In the genomic region with DNA sequence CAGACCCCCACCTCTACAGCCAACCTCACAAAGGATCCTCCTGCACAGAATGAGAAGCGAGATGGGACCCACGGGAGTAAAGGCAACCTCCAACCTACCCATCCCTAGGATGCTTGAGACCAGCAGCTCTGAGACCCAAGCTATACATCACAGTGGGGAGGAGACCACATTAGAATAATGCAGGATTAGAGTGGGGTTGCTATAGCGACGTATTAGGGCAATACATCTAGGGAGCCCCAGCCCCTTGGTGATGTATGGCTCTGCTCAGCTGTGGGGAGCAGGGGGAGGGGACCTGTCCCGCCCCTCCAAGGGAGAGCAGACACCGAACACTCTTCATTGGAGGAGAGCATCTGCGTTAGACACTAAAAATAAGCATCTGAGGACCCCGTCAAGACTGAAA, we compare ENCODE assay signal across 16 mouse cellular contexts. TPM values are rescaled to one million over a fixed set of nuclear protein-coding genes. Genes with fewer than 3 reads are reported as not detected.
DNase-seq lines count a peak whose midpoint lies in the region; ATAC-seq and TF ChIP-seq lines count a peak whose summit lies in the region.
"Had no signal": no experiment of that assay in that cellular context is flagged by ENCODE, and none has a peak within 500 bp of the region (broad histone marks: within the 10 kb centered on the region; RNA-seq: fewer than 3 reads in every experiment).

No protein-coding gene starts in this region.

- no peaks in the 10 kb centered on the region for H3K9me3 ChIP-seq in neural tube, embryonic 11.5 days (ENCODE audit: control insufficient read depth, low read length)
- no peaks in the 10 kb centered on the region for H3K9me3 ChIP-seq in neural tube, embryonic 15.5 days (replicated peaks)
- H3K9me3 ChIP-seq in forebrain, embryonic 12.5 days, result no peaks in the 10 kb centered on the region
- H3K9me3 ChIP-seq in hindbrain, postnatal 0 days (ENCODE audit: low read length), result no peaks in the 10 kb centered on the region
- H3K9me3 ChIP-seq in stomach, embryonic 14.5 days (ENCODE audit: control insufficient read depth, low read depth, low read length), result no peaks in the 10 kb centered on the region
- H3K9me3 ChIP-seq in heart, embryonic 12.5 days (replicated peaks), result no peaks in the 10 kb centered on the region
- H3K9me3 ChIP-seq: embryonic facial prominence, embryonic 13.5 days; stomach, embryonic 15.5 days had no signal

- no peak for TF ChIP-seq CTCF in hindbrain, postnatal 0 days (IDR thresholded peaks at IDR 0.05; ENCODE audit: low read depth)

- H3K27ac ChIP-seq in neural tube, embryonic 11.5 days (ENCODE audit: low read depth, low read length), result peak overlapping the region; percentile 90
- H3K27ac ChIP-seq in neural tube, embryonic 15.5 days (replicated peaks), result no peak overlapping the region
- H3K27ac ChIP-seq in forebrain, embryonic 12.5 days, result peak overlapping the region; percentile 66
- no peak overlapping the region for H3K27ac ChIP-seq in hindbrain, postnatal 0 days
- no peak overlapping the region for H3K27ac ChIP-seq in stomach, embryonic 14.5 days (ENCODE audit: low read length)
- no peak overlapping the region for H3K27ac ChIP-seq in heart, embryonic 12.5 days (ENCODE audit: poor library complexity, severe bottlenecking)
- H3K27ac ChIP-seq: embryonic facial prominence, embryonic 13.5 days; stomach, embryonic 15.5 days had no signal

- peaks cover 36% of the 10 kb centered on the region for H3K27me3 ChIP-seq in neural tube, embryonic 11.5 days (ENCODE audit: control insufficient read depth, insufficient read depth, low read length)
- H3K27me3 ChIP-seq in neural tube, embryonic 15.5 days (replicated peaks), result peaks cover 78% of the 10 kb centered on the region
- peaks cover 88% of the 10 kb centered on the region for H3K27me3 ChIP-seq in forebrain, embryonic 12.5 days
- peaks cover 24% of the 10 kb centered on the region for H3K27me3 ChIP-seq in hindbrain, postnatal 0 days (ENCODE audit: insufficient read depth, low read length)
- H3K27me3 ChIP-seq in stomach, embryonic 14.5 days (ENCODE audit: control insufficient read depth, insufficient read depth, low read length), result peaks cover 7% of the 10 kb centered on the region; the same call in 1 of the 2 replicates
- H3K27me3 ChIP-seq in heart, embryonic 12.5 days (replicated peaks), result peaks cover 94% of the 10 kb centered on the region

- no peaks in the 10 kb centered on the region for H3K36me3 ChIP-seq in neural tube, embryonic 11.5 days (ENCODE audit: control insufficient read depth, insufficient read depth, low read length)
- H3K36me3 ChIP-seq in neural tube, embryonic 15.5 days, result no peaks in the 10 kb centered on the region
- H3K36me3 ChIP-seq in forebrain, embryonic 12.5 days (replicated peaks), result no peaks in the 10 kb centered on the region
- no peaks in the 10 kb centered on the region for H3K36me3 ChIP-seq in hindbrain, postnatal 0 days (ENCODE audit: insufficient read depth, low read length)
- H3K36me3 ChIP-seq in stomach, embryonic 14.5 days (ENCODE audit: control insufficient read depth, insufficient read depth, low read length), result no peaks in the 10 kb centered on the region
- no peaks in the 10 kb centered on the region for H3K36me3 ChIP-seq in heart, embryonic 12.5 days
- H3K36me3 ChIP-seq: embryonic facial prominence, embryonic 13.5 days; stomach, embryonic 15.5 days had no signal

- H3K4me3 ChIP-seq in neural tube, embryonic 11.5 days (ENCODE audit: low read depth, low read length), result no peak overlapping the region; the same call in 1 of the 2 replicates
- H3K4me3 ChIP-seq in neural tube, embryonic 15.5 days (replicated peaks), result no peak overlapping the region
- no peak overlapping the region for H3K4me3 ChIP-seq in forebrain, embryonic 12.5 days (replicated peaks)
- no peak overlapping the region for H3K4me3 ChIP-seq in hindbrain, postnatal 0 days (ENCODE audit: low read length)
- no peak overlapping the region for H3K4me3 ChIP-seq in stomach, embryonic 14.5 days (ENCODE audit: low read depth, low read length)
- H3K4me3 ChIP-seq in heart, embryonic 12.5 days, result no peak overlapping the region
- H3K4me3 ChIP-seq: embryonic facial prominence, embryonic 13.5 days; stomach, embryonic 15.5 days had no signal

- DNase-seq in neural tube, embryonic 11.5 days (ENCODE audit: low spot score), result peak; percentile 72
- DNase-seq in hindbrain, postnatal 0 days (ENCODE audit: low spot score), result no peak
- no peak for DNase-seq in frontal cortex, postnatal 10 days (ENCODE audit: low spot score in 2 of 2)
- DNase-seq: adrenal gland, postnatal 36 days; cerebellum, adult 11 months; kidney, postnatal 25 days; right cerebral cortex, postnatal 14 days had no signal

- H3K4me2 ChIP-seq in neural tube, embryonic 11.5 days (ENCODE audit: low read depth), result peak overlapping the region; percentile 22; the same call in 1 of the 2 replicates
- H3K4me2 ChIP-seq in neural tube, embryonic 15.5 days, result no peak overlapping the region
- H3K4me2 ChIP-seq in forebrain, embryonic 12.5 days, result peak overlapping the region; percentile 34
- H3K4me2 ChIP-seq in hindbrain, postnatal 0 days (ENCODE audit: low read depth, low read length), result no peak overlapping the region
- no peak overlapping the region for H3K4me2 ChIP-seq in stomach, embryonic 14.5 days (replicated peaks; ENCODE audit: low read depth, low read length)
- H3K4me2 ChIP-seq in heart, embryonic 12.5 days, result no peak overlapping the region
- H3K4me2 ChIP-seq: embryonic facial prominence, embryonic 13.5 days; stomach, embryonic 15.5 days had no signal

- peak; percentile 81 for ATAC-seq in neural tube, embryonic 11.5 days (ENCODE audit: insufficient read depth, low FRiP score, low TSS enrichment)
- no peak for ATAC-seq in neural tube, embryonic 15.5 days (ENCODE audit: low FRiP score)
- ATAC-seq in forebrain, embryonic 12.5 days (ENCODE audit: low FRiP score), result peak; percentile 78
- 0 out of 2 replicates have a peak, but pooled peaks have one; percentile 34 for ATAC-seq in hindbrain, postnatal 0 days
- ATAC-seq in stomach, embryonic 14.5 days (ENCODE audit: insufficient number of reproducible peaks, insufficient read depth, low FRiP score, low read depth), result 0 out of 2 replicates have a peak, but pooled peaks have one; percentile 29
- no peak for ATAC-seq in inflammation-experienced regulatory T-cells, adult 6 months
- ATAC-seq in heart, embryonic 12.5 days (ENCODE audit: insufficient number of reproducible peaks, low FRiP score), result no peak

- WGBS in neural tube, embryonic 11.5 days, result 4% methylated on average over 8 of the region's 8 CpGs
- 11% methylated on average over 8 of the region's 8 CpGs for WGBS in neural tube, embryonic 15.5 days
- 6% methylated on average over 8 of the region's 8 CpGs for WGBS in forebrain, embryonic 12.5 days
- WGBS in hindbrain, postnatal 0 days, result 16% methylated on average over 8 of the region's 8 CpGs
- 16% methylated on average over 8 of the region's 8 CpGs for WGBS in stomach, embryonic 14.5 days
- 23% methylated on average over 8 of the region's 8 CpGs for WGBS in heart, embryonic 12.5 days

- H3K9ac ChIP-seq in neural tube, embryonic 11.5 days (ENCODE audit: low read length), result peak overlapping the region; percentile 32; the same call in 1 of the 2 replicates
- no peak overlapping the region for H3K9ac ChIP-seq in neural tube, embryonic 15.5 days (replicated peaks)
- 0 out of 2 replicates have a peak overlapping the region, but pooled peaks have one; percentile 38 for H3K9ac ChIP-seq in forebrain, embryonic 12.5 days
- no peak overlapping the region for H3K9ac ChIP-seq in hindbrain, postnatal 0 days (replicated peaks; ENCODE audit: low read length)
- no peak overlapping the region for H3K9ac ChIP-seq in stomach, embryonic 14.5 days (replicated peaks; ENCODE audit: low read depth, low read length)
- H3K9ac ChIP-seq in heart, embryonic 12.5 days, result no peak overlapping the region
- H3K9ac ChIP-seq: embryonic facial prominence, embryonic 13.5 days; stomach, embryonic 15.5 days had no signal

- peaks cover 37% of the 10 kb centered on the region for H3K4me1 ChIP-seq in neural tube, embryonic 11.5 days (ENCODE audit: control insufficient read depth, insufficient read depth, low read length)
- peaks cover 41% of the 10 kb centered on the region for H3K4me1 ChIP-seq in neural tube, embryonic 15.5 days
- peaks cover 59% of the 10 kb centered on the region for H3K4me1 ChIP-seq in forebrain, embryonic 12.5 days
- H3K4me1 ChIP-seq in hindbrain, postnatal 0 days (ENCODE audit: insufficient read depth, low read length), result peaks cover 10% of the 10 kb centered on the region
- H3K4me1 ChIP-seq in stomach, embryonic 14.5 days (ENCODE audit: control insufficient read depth, insufficient read depth, low read length), result peaks cover 10% of the 10 kb centered on the region; the same call in 1 of the 2 replicates
- peaks cover 20% of the 10 kb centered on the region for H3K4me1 ChIP-seq in heart, embryonic 12.5 days (replicated peaks)

RNA-seq across cellular contexts. Expression of a gene that starts 11.5 kb away (rescaled TPM):
- 17.0 and 17.1 TPM in 2 replicates for polyA plus RNA-seq in neural tube, embryonic 11.5 days (2014; fragmentation: Nextera tagmentation; extraction: Ambion mirVana)
- 4.7 and 6.8 TPM in 2 replicates for polyA plus RNA-seq in neural tube, embryonic 15.5 days (2015; fragmentation: Nextera tagmentation; extraction: Ambion mirVana)
- polyA plus RNA-seq in forebrain, embryonic 12.5 days (2016; fragmentation: Nextera tagmentation; extraction: Ambion mirVana), result 16.0 and 21.6 TPM in 2 replicates
- 4.8 and 7.0 TPM in 2 replicates for total RNA-seq in hindbrain, postnatal 0 days (2014; rRNA removed)
- 4.1 and 6.3 TPM in 2 replicates for polyA plus RNA-seq in hindbrain, postnatal 0 days (2015; fragmentation: Nextera tagmentation; extraction: Ambion mirVana)
- 0.10 and 0.42 TPM in 2 replicates for polyA plus RNA-seq in stomach, embryonic 14.5 days (2014; fragmentation: Nextera tagmentation; extraction: Ambion mirVana)
- not detected for polyA plus RNA-seq in inflammation-experienced regulatory T-cells, adult 6 months (2017; shearing (Covaris generic))
- polyA plus RNA-seq in heart, embryonic 12.5 days (2016; fragmentation: Nextera tagmentation; extraction: Ambion mirVana), result 0.23 and 0.36 TPM in 2 replicates
- total RNA-seq: CH12.LX; liver, adult 2 months had no signal
- polyA plus RNA-seq: liver, adult 2 months had no signal

RNA-seq across cellular contexts. Expression of a gene that starts 25.3 kb away (rescaled TPM):
- polyA plus RNA-seq in neural tube, embryonic 11.5 days (2014; fragmentation: Nextera tagmentation; extraction: Ambion mirVana), result 54.0 and 56.7 TPM in 2 replicates
- polyA plus RNA-seq in neural tube, embryonic 15.5 days (2015; fragmentation: Nextera tagmentation; extraction: Ambion mirVana), result 41.4 and 47.8 TPM in 2 replicates
- polyA plus RNA-seq in forebrain, embryonic 12.5 days (2016; fragmentation: Nextera tagmentation; extraction: Ambion mirVana), result 63.8 and 64.0 TPM in 2 replicates
- total RNA-seq in hindbrain, postnatal 0 days (2014; rRNA removed), result 4.0 and 9.0 TPM in 2 replicates
- 31.2 and 39.0 TPM in 2 replicates for polyA plus RNA-seq in hindbrain, postnatal 0 days (2015; fragmentation: Nextera tagmentation; extraction: Ambion mirVana)
- polyA plus RNA-seq in stomach, embryonic 14.5 days (2014; fragmentation: Nextera tagmentation; extraction: Ambion mirVana), result 73.9 and 74.2 TPM in 2 replicates
- 10 to 100 TPM; 84.4 to 92.4 (median 85.0) TPM for polyA plus RNA-seq in inflammation-experienced regulatory T-cells, adult 6 months (2017; shearing (Covaris generic))
- polyA plus RNA-seq in heart, embryonic 12.5 days (2016; fragmentation: Nextera tagmentation; extraction: Ambion mirVana), result 58.4 and 61.5 TPM in 2 replicates

RNA-seq across cellular contexts. Expression of a gene that starts 32.4 kb away (rescaled TPM):
- 6.2 and 6.5 TPM in 2 replicates for polyA plus RNA-seq in neural tube, embryonic 11.5 days (2014; fragmentation: Nextera tagmentation; extraction: Ambion mirVana)
- 1.8 and 3.3 TPM in 2 replicates for polyA plus RNA-seq in neural tube, embryonic 15.5 days (2015; fragmentation: Nextera tagmentation; extraction: Ambion mirVana)
- polyA plus RNA-seq in forebrain, embryonic 12.5 days (2016; fragmentation: Nextera tagmentation; extraction: Ambion mirVana), result 2.2 TPM in 2 replicates
- 7.1 and 7.3 TPM in 2 replicates for total RNA-seq in hindbrain, postnatal 0 days (2014; rRNA removed)
- polyA plus RNA-seq in hindbrain, postnatal 0 days (2015; fragmentation: Nextera tagmentation; extraction: Ambion mirVana), result 2.5 and 3.1 TPM in 2 replicates
- polyA plus RNA-seq in stomach, embryonic 14.5 days (2014; fragmentation: Nextera tagmentation; extraction: Ambion mirVana), result 19.5 and 20.4 TPM in 2 replicates
- polyA plus RNA-seq in inflammation-experienced regulatory T-cells, adult 6 months (2017; shearing (Covaris generic)), result 10 to 100 TPM in 2 of 3 experiments, 1 to 10 TPM in 1; 8.2 to 15.6 (median 13.5) TPM
- 6.2 TPM in 2 replicates for polyA plus RNA-seq in heart, embryonic 12.5 days (2016; fragmentation: Nextera tagmentation; extraction: Ambion mirVana)

RNA-seq across cellular contexts. Expression of a gene that starts 46.5 kb away (rescaled TPM):
- polyA plus RNA-seq in neural tube, embryonic 11.5 days (2014; fragmentation: Nextera tagmentation; extraction: Ambion mirVana), result 196 TPM in 2 replicates
- 88.4 and 105 TPM in 2 replicates for polyA plus RNA-seq in neural tube, embryonic 15.5 days (2015; fragmentation: Nextera tagmentation; extraction: Ambion mirVana)
- 203 and 204 TPM in 2 replicates for polyA plus RNA-seq in forebrain, embryonic 12.5 days (2016; fragmentation: Nextera tagmentation; extraction: Ambion mirVana)
- 18.7 and 33.0 TPM in 2 replicates for total RNA-seq in hindbrain, postnatal 0 days (2014; rRNA removed)
- 79.7 and 87.9 TPM in 2 replicates for polyA plus RNA-seq in hindbrain, postnatal 0 days (2015; fragmentation: Nextera tagmentation; extraction: Ambion mirVana)
- polyA plus RNA-seq in stomach, embryonic 14.5 days (2014; fragmentation: Nextera tagmentation; extraction: Ambion mirVana), result 145 and 150 TPM in 2 replicates
- 100 to 1,000 TPM; 106 to 117 (median 115) TPM for polyA plus RNA-seq in inflammation-experienced regulatory T-cells, adult 6 months (2017; shearing (Covaris generic))
- polyA plus RNA-seq in heart, embryonic 12.5 days (2016; fragmentation: Nextera tagmentation; extraction: Ambion mirVana), result 100.0 and 100 TPM in 2 replicates

RNA-seq across cellular contexts. Expression of a gene that starts 57.5 kb away (rescaled TPM):
- polyA plus RNA-seq in neural tube, embryonic 11.5 days (2014; fragmentation: Nextera tagmentation; extraction: Ambion mirVana), result 0.54 and 0.57 TPM in 2 replicates
- polyA plus RNA-seq in neural tube, embryonic 15.5 days (2015; fragmentation: Nextera tagmentation; extraction: Ambion mirVana), result 0.28 and 0.42 TPM in 2 replicates
- polyA plus RNA-seq in forebrain, embryonic 12.5 days (2016; fragmentation: Nextera tagmentation; extraction: Ambion mirVana), result 0.47 and 0.74 TPM in 2 replicates
- 0.26 TPM in 1 of 2 replicates, not detected in the other for total RNA-seq in hindbrain, postnatal 0 days (2014; rRNA removed)
- 0.23 TPM in 1 of 2 replicates, not detected in the other for polyA plus RNA-seq in hindbrain, postnatal 0 days (2015; fragmentation: Nextera tagmentation; extraction: Ambion mirVana)
- 0.29 TPM in 1 of 2 replicates, not detected in the other for polyA plus RNA-seq in stomach, embryonic 14.5 days (2014; fragmentation: Nextera tagmentation; extraction: Ambion mirVana)
- not detected for polyA plus RNA-seq in inflammation-experienced regulatory T-cells, adult 6 months (2017; shearing (Covaris generic))
- polyA plus RNA-seq in heart, embryonic 12.5 days (2016; fragmentation: Nextera tagmentation; extraction: Ambion mirVana), result not detected in 2 replicates
- total RNA-seq: adrenal gland, postnatal 36 days; CH12.LX; liver, adult 2 months had no signal
- polyA plus RNA-seq: embryonic facial prominence, embryonic 13.5 days; liver, adult 2 months; stomach, embryonic 15.5 days had no signal

Comparison
In these comparisons a context has a peak if more than half of its experiments do, and no peak if none do; other contexts are left out.
1. ATAC-seq: peak in neural tube, embryonic 11.5 days (single experiment), forebrain, embryonic 12.5 days (single experiment), hindbrain, postnatal 0 days (single experiment) and stomach, embryonic 14.5 days (single experiment); none in neural tube, embryonic 15.5 days (single experiment), inflammation-experienced regulatory T-cells, adult 6 months (single experiment) and heart, embryonic 12.5 days (single experiment).
2. H3K27ac ChIP-seq: peak in neural tube, embryonic 11.5 days (single experiment) and forebrain, embryonic 12.5 days (single experiment); none in neural tube, embryonic 15.5 days (single experiment), hindbrain, postnatal 0 days (single experiment), stomach, embryonic 14.5 days (single experiment) and heart, embryonic 12.5 days (single experiment).
3. H3K4me2 ChIP-seq: peak in neural tube, embryonic 11.5 days (single experiment) and forebrain, embryonic 12.5 days (single experiment); none in neural tube, embryonic 15.5 days (single experiment), hindbrain, postnatal 0 days (single experiment), stomach, embryonic 14.5 days (single experiment) and heart, embryonic 12.5 days (single experiment).
4. H3K9ac ChIP-seq: peak in neural tube, embryonic 11.5 days (single experiment) and forebrain, embryonic 12.5 days (single experiment); none in neural tube, embryonic 15.5 days (single experiment), hindbrain, postnatal 0 days (single experiment), stomach, embryonic 14.5 days (single experiment) and heart, embryonic 12.5 days (single experiment).